Mouse (Mus musculus): ENCODE data around the gene Braf. TPM values are rescaled to one million over a fixed set of nuclear protein-coding genes. Genes with fewer than 3 reads are reported as not detected.

The Braf gene
- total and polyA plus RNA-seq, 2 experiments from 2014 or later, result 4.4 to 22.9 TPM

- no peak for DNase-seq (ENCODE audit: low spot score)
- Histone ChIP-seq H3K9me3 (replicated peaks; ENCODE audit: control insufficient read depth, low read length) (0 out of 2 replicates have a peak, but pooled peaks cover 5% of the 10 kb centered on the region), H3K4me1 (ENCODE audit: control insufficient read depth, insufficient read depth) (no peaks in the 10 kb centered on the region), H3K27ac (ENCODE audit: low read depth) (no peak overlapping the region), H3K27me3 (ENCODE audit: control insufficient read depth, insufficient read depth, low read length) (no peaks in the 10 kb centered on the region), H3K4me2 (ENCODE audit: low read depth, low read length) (no peak overlapping the region), H3K36me3 (replicated peaks; ENCODE audit: control insufficient read depth, insufficient read depth, low read length) (peaks cover 9% of the 10 kb centered on the region), H3K4me3 (ENCODE audit: low read depth, low read length) (no peak overlapping the region), H3K9ac (replicated peaks; ENCODE audit: low read depth, low read length) (no peak overlapping the region)
- WGBS, result 80% methylated on average over 5 of the region's 5 CpGs
- ATAC-seq (ENCODE audit: insufficient read depth, low read depth), result no peak
- TF ChIP-seq EP300 (IDR thresholded peaks at IDR 0.05; ENCODE audit: low read depth) (no peak), CTCF (IDR thresholded peaks at IDR 0.05; ENCODE audit: low read depth) (no peak)
These were observed 43.5 kb downstream of the Braf start for GRCm38 (mm10) chr6:39681795-39682194.

- Histone ChIP-seq H3K9ac (replicated peaks; ENCODE audit: low read depth, low read length) (no peak overlapping the region), H3K4me2 (ENCODE audit: low read depth, low read length) (no peak overlapping the region), H3K27ac (ENCODE audit: low read depth) (no peak overlapping the region), H3K4me3 (ENCODE audit: low read depth, low read length) (no peak overlapping the region), H3K9me3 (replicated peaks; ENCODE audit: control insufficient read depth, low read length) (0 out of 2 replicates have a peak, but pooled peaks cover 5% of the 10 kb centered on the region), H3K36me3 (replicated peaks; ENCODE audit: control insufficient read depth, insufficient read depth, low read length) (peaks cover 13% of the 10 kb centered on the region), H3K27me3 (ENCODE audit: control insufficient read depth, insufficient read depth, low read length) (no peaks in the 10 kb centered on the region), H3K4me1 (ENCODE audit: control insufficient read depth, insufficient read depth) (no peaks in the 10 kb centered on the region)
- WGBS, result 34% methylated on average over 4 of the region's 4 CpGs
- no peak for TF ChIP-seq EP300 (IDR thresholded peaks at IDR 0.05; ENCODE audit: low read depth)
- no peak for TF ChIP-seq CTCF (IDR thresholded peaks at IDR 0.05; ENCODE audit: low read depth)
- no peak for DNase-seq (ENCODE audit: low spot score)
- ATAC-seq (ENCODE audit: insufficient read depth, low read depth), result no peak
These were observed 44.7 kb downstream of the Braf start for GRCm38 (mm10) chr6:39680524-39680923.

GRCm38 (mm10) chr6:39678241-39678640 lies 47.0 kb downstream of the Braf start:
- TF ChIP-seq CTCF (IDR thresholded peaks at IDR 0.05; ENCODE audit: low read depth) (no peak), EP300 (IDR thresholded peaks at IDR 0.05; ENCODE audit: low read depth) (no peak)
- ATAC-seq (ENCODE audit: insufficient read depth, low read depth), result no peak

GRCm38 (mm10) chr6:39675081-39675480 lies 50.2 kb downstream of the Braf start:
- H3K4me2 ChIP-seq (ENCODE audit: low read depth, low read length), result no peak overlapping the region
- no peak for ATAC-seq (ENCODE audit: insufficient read depth, low read depth)

More at GRCm38 (mm10) chr6:39678241-39678640, 47.0 kb downstream of the Braf start:
- Histone ChIP-seq H3K27me3 (ENCODE audit: control insufficient read depth, insufficient read depth, low read length) (no peaks in the 10 kb centered on the region), H3K4me2 (ENCODE audit: low read depth, low read length) (no peak overlapping the region), H3K4me1 (ENCODE audit: control insufficient read depth, insufficient read depth) (no peaks in the 10 kb centered on the region), H3K9ac (replicated peaks; ENCODE audit: low read depth, low read length) (no peak overlapping the region), H3K4me3 (ENCODE audit: low read depth, low read length) (no peak overlapping the region), H3K27ac (ENCODE audit: low read depth) (no peak overlapping the region), H3K36me3 (replicated peaks; ENCODE audit: control insufficient read depth, insufficient read depth, low read length) (peaks cover 16% of the 10 kb centered on the region), H3K9me3 (replicated peaks; ENCODE audit: control insufficient read depth, low read length) (0 out of 2 replicates have a peak, but pooled peaks cover 5% of the 10 kb centered on the region)
- 100% methylated on average over 1 of the region's 1 CpGs for WGBS
- DNase-seq (ENCODE audit: low spot score), result no peak

GRCm38 (mm10) chr6:39611296-39611695 lies 114.0 kb downstream of the Braf start:
- no peak for ATAC-seq (ENCODE audit: insufficient read depth, low read depth)
- H3K4me2 ChIP-seq (ENCODE audit: low read depth, low read length), result no peak overlapping the region
- H3K4me3 ChIP-seq (ENCODE audit: low read depth, low read length), result no peak overlapping the region
- TF ChIP-seq EP300 (IDR thresholded peaks at IDR 0.05; ENCODE audit: low read depth) (no peak), CTCF (IDR thresholded peaks at IDR 0.05; ENCODE audit: low read depth) (no peak)
- H3K9me3 ChIP-seq (replicated peaks; ENCODE audit: control insufficient read depth, low read length), result no peaks in the 10 kb centered on the region
- 0 out of 2 replicates have a peak, but pooled peaks cover 2% of the 10 kb centered on the region for H3K4me1 ChIP-seq (ENCODE audit: control insufficient read depth, insufficient read depth)
- H3K9ac ChIP-seq (replicated peaks; ENCODE audit: low read depth, low read length), result no peak overlapping the region
- no peaks in the 10 kb centered on the region for H3K27me3 ChIP-seq (ENCODE audit: control insufficient read depth, insufficient read depth, low read length)
- peaks cover 47% of the 10 kb centered on the region for H3K36me3 ChIP-seq (replicated peaks; ENCODE audit: control insufficient read depth, insufficient read depth, low read length)
- no peak for DNase-seq (ENCODE audit: low spot score)
- 86% methylated on average over 2 of the region's 2 CpGs for WGBS
- H3K27ac ChIP-seq (ENCODE audit: low read depth), result no peak overlapping the region

More at GRCm38 (mm10) chr6:39675081-39675480, 50.2 kb downstream of the Braf start:
- WGBS, result 85% methylated on average over 7 of the region's 7 CpGs
- no peak for DNase-seq (ENCODE audit: low spot score)
- 0 out of 2 replicates have a peak, but pooled peaks cover 5% of the 10 kb centered on the region for H3K9me3 ChIP-seq (replicated peaks; ENCODE audit: control insufficient read depth, low read length)
- no peaks in the 10 kb centered on the region for H3K27me3 ChIP-seq (ENCODE audit: control insufficient read depth, insufficient read depth, low read length)
- H3K4me3 ChIP-seq (ENCODE audit: low read depth, low read length), result no peak overlapping the region
- H3K4me1 ChIP-seq (ENCODE audit: control insufficient read depth, insufficient read depth), result no peaks in the 10 kb centered on the region
- H3K9ac ChIP-seq (replicated peaks; ENCODE audit: low read depth, low read length), result no peak overlapping the region
- TF ChIP-seq CTCF (IDR thresholded peaks at IDR 0.05; ENCODE audit: low read depth) (no peak), EP300 (IDR thresholded peaks at IDR 0.05; ENCODE audit: low read depth) (no peak)
- peaks cover 19% of the 10 kb centered on the region for H3K36me3 ChIP-seq (replicated peaks; ENCODE audit: control insufficient read depth, insufficient read depth, low read length)
- H3K27ac ChIP-seq (ENCODE audit: low read depth), result no peak overlapping the region

- Histone ChIP-seq H3K4me3 (ENCODE audit: low read depth, low read length) (no peak overlapping the region), H3K27ac (ENCODE audit: low read depth) (no peak overlapping the region), H3K9ac (replicated peaks; ENCODE audit: low read depth, low read length) (no peak overlapping the region), H3K27me3 (ENCODE audit: control insufficient read depth, insufficient read depth, low read length) (no peaks in the 10 kb centered on the region), H3K4me1 (ENCODE audit: control insufficient read depth, insufficient read depth) (0 out of 2 replicates have a peak, but pooled peaks cover 13% of the 10 kb centered on the region), H3K36me3 (replicated peaks; ENCODE audit: control insufficient read depth, insufficient read depth, low read length) (peaks cover 37% of the 10 kb centered on the region), H3K9me3 (replicated peaks; ENCODE audit: control insufficient read depth, low read length) (no peaks in the 10 kb centered on the region), H3K4me2 (ENCODE audit: low read depth, low read length) (no peak overlapping the region)
- DNase-seq (ENCODE audit: low spot score), result no peak
- ATAC-seq (ENCODE audit: insufficient read depth, low read depth), result no peak
- no peak for TF ChIP-seq EP300 (IDR thresholded peaks at IDR 0.05; ENCODE audit: low read depth)
- TF ChIP-seq CTCF (IDR thresholded peaks at IDR 0.05; ENCODE audit: low read depth), result no peak
- WGBS, result 70% methylated on average over 2 of the region's 2 CpGs
These were observed 115.1 kb downstream of the Braf start for GRCm38 (mm10) chr6:39610207-39610606.
